Mouse (Mus musculus): ENCODE data around the gene Exd1.
A peak's percentile ranks its signal among the peaks of the same experiment; 100 is the strongest.

GRCm38 (mm10) chr2:119512292-119512691, 35.1 kb downstream of the Exd1 start:
- TF ChIP-seq CHD2 (IDR thresholded peaks at IDR 0.05; ENCODE audit: low read depth, low read length) (no peak), MAFK (IDR thresholded peaks at IDR 0.05; ENCODE audit: insufficient read depth, low read depth, low read length) (no peak), ZNF384 (IDR thresholded peaks at IDR 0.05; ENCODE audit: low read depth, low read length) (no peak), ZC3H11A (IDR thresholded peaks at IDR 0.05; ENCODE audit: borderline replicate concordance, low read depth, low read length) (peak; percentile 59; the same call in 1 of the 2 replicates), HCFC1 (IDR thresholded peaks at IDR 0.05; ENCODE audit: borderline replicate concordance, insufficient read depth, low read length) (no peak)

All from ES-E14 (cell line).